Mouse (Mus musculus): Measurements from ENCODE around the gene Skint5.
A peak's percentile ranks its signal among the peaks of the same experiment; 100 is the strongest.

Gene Skint5

GRCm38 (mm10) chr4:113999403-113999802 lies at the start of gene Skint5:
Gene Skint5 (minus strand): TSS chr4:113999503.
- DNase-seq (ENCODE audit: low read depth), result no peak

GRCm38 (mm10) chr4:113957343-113957742 lies 42.0 kb downstream of the Skint5 start:
- DNase-seq (ENCODE audit: low read depth), result no peak

GRCm38 (mm10) chr4:113764182-113764581 lies 235.1 kb downstream of the Skint5 start:
- DNase-seq (ENCODE audit: low read depth), result no peak

GRCm38 (mm10) chr4:113763684-113764083 lies 235.6 kb downstream of the Skint5 start:
- DNase-seq (ENCODE audit: low read depth), result no peak

GRCm38 (mm10) chr4:113448230-113448629 lies 551.1 kb downstream of the Skint5 start:
- peak; percentile 42 for DNase-seq (ENCODE audit: low read depth)

Data from 416B (cell line).